Mouse (Mus musculus): Measurements from ENCODE around the gene Top3b. TPM values are rescaled to one million over a fixed set of nuclear protein-coding genes. Genes with fewer than 3 reads are reported as not detected.
"Not testable (repeated sequence)": the region's sequence is repeated elsewhere in the genome, so short reads cannot be mapped to it uniquely, and the experiment has no call there.

The Top3b gene
- 10 to 100 TPM; 33.0 to 33.2 TPM for total RNA-seq (2021)

DNA sequence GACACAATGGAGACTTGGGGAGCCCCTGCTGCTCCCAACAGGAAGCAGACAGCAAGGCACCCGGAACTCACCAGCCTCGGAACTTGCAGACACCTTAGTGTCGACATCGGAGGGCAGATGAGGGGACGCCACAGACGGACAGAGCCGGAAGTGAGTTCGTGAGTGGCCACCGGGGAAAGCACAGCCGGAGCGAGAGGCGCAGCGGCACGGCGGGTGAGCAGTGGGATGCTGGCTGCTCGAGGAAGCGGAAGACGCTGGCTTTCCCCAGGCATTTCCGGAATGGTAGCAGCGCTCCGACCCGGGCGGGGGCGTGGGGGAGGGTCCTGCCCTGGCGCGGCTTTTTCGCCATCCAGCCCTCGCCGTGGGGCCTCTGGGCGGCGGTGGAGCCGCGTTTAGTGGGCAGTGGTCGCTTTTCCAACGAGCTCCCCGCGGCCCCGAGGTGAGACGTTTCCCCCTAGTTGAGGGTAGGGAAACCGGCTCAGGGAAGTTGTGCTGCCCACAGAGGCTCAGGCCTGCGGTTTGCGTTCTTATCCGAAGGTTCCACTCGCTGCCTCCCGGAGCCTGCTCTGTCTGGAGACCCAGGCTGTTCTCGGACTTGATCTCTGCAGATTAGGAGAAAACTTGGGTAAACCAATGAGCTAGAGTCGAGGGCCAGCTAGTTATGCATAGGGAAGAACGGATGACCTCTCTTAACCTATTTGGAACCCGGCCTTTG, at the start of gene Top3b, which contains the start of gene Vpreb1:
Top3b (plus strand) TSS at position 120 of the 715 bp plus-strand sequence.
Vpreb1 (minus strand) TSS at position 227 of the 715 bp plus-strand sequence.
- peak; percentile 80 for DNase-seq (ENCODE audit: low spot score)
- intact Hi-C loops (cut with DNase I), result no loop called here

DNA sequence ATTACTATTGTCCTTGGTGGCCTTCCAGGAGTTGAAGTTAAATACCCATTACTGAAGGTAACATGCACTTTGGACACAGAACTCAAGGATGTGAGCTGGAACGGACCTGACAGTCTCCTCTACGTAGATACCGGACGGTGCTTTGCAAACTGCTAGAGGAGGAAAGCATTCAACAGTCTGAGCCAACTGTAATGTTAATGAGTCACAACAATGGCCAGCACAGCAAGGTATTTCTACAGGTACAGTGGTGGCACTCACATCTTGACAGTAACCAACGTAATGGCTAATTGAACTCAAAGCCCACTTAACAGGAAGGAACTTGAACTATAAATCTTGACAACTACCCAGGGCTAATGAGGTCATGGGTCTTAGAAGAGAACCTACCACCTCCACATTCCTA, 45.1 kb upstream of the Top3b start:
- DNase-seq (ENCODE audit: low spot score), result no peak
- intact Hi-C loops (cut with DNase I), result no loop called here

DNA sequence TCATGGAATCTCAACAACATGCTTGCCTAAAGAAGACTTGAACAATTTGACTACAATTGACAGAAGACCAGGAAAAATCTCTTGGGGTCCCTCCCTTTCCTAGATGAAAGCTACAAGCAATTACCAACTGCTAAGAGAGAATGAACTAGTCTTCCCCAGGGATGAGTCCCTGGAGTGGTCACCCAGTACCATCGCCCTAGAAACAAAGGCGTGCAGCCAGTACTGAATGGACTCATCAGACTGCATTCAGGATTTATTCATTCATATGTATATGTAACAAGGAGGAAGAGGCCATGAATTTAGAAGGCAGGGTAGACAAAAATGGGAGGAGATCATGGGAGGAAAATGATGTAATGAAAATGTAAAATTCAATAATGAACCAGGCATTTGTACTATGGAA, 44.3 kb upstream of the Top3b start:
- intact Hi-C loops (cut with DNase I), result no loop called here
- DNase-seq (ENCODE audit: low spot score), result no peak

DNA sequence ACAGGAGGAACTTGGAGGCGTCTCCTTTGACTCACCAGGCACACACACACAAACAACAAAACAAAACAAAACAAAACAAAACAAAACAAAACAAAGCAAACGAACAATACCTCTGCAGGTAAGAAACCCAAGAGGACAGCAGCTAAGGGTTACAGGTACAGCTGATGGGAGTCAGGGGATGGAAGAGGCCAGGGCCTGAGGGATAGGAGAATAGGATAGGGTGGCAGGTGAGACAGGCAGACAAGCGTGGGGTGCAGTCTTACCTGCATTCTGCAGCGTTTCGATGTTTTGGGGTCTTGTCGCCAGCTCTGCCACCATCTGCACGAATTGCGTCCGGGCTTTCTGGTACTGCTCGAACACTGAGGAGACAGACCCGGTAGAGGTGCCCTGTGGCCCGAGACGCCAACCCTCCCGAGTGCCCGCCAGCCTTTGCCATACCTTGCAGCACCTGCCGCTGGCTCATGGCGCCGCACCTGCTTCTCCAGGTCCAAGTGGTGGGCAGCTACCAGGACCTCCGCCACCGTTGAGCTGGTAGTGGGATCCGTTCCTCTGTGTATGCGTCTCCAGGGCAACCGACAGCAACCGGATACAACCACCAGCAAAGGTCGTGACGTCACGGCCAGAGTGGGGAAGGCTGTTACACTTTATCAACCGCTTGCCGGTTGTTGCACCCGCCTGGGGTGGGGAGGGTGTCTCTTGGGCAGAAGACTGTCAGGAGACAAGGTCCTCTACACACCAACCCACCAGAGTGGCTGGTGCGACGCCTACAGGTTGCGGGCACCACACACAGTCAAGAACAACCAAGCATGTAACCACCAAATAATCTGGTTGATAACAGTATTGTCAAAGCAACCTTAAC, 41.5 kb upstream of the Top3b start, which contains the start of gene Spag6l:
Spag6l (minus strand) TSS at position 700 of the 859 bp plus-strand sequence.
- DNase-seq (ENCODE audit: low spot score), result no peak
- intact Hi-C loops (cut with DNase I), result no loop called here

DNA sequence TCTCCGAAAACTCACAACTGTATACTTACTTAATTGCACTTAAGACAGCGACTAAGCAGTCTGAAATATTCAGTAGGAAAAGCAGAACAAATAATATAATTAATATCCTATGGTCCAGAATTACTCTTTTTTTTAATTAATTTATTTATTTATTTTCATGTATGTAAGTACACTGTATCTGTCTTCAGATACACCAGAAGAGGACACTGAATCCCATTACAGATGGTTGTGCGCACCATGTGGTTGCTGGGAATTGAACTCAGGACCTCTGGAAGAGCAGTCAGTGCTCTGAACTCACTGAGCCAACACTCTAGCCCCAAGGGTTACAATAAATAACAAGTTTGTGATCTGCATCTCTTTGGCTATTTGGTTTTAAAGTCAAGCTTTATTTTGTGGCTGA, 40.9 kb upstream of the Top3b start:
- intact Hi-C loops (cut with DNase I), result no loop called here
- DNase-seq (ENCODE audit: low spot score), result no peak

DNA sequence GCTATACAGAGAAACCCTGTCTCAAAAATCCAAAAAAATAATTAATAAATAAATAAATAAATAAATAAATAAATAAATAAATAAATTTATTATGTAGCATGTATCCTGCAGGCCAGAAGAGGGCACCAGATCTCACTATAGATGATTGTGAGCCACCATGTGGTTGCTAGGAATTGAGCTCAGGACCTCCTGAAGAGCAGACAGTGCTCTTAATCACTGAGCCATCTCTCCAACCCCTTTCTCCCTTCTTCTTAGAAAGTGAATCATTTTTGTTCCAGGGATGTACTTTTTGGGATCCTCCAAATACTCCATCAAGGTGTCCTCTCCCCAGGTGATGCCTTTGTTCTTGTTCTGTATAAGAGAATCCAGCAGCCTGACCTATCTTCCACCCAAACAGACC, 21.3 kb upstream of the Top3b start:
- DNase-seq (ENCODE audit: low spot score), result no peak
- intact Hi-C loops (cut with DNase I), result no loop called here

DNA sequence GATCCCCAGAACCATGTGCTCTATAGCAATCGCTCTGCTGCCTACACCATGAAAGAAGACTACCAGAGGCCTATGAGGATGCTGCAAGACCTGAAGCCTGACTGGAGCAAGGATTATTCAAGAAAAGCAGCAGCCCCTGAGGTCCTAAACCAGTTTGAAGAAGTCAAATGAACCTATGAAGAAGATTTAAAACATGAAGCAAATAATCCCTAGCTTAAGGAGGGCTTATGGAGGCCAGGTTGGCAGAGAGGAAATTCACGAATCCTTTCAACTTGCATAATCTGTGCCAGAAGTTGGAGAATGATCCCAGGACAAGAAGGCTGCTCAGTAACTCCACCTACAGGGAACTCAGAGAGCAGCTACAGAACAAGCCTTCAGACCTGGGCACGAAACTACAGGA, 18.1 kb upstream of the Top3b start:
- intact Hi-C loops (cut with DNase I), result no loop called here
- DNase-seq (ENCODE audit: low spot score), result no peak

DNA sequence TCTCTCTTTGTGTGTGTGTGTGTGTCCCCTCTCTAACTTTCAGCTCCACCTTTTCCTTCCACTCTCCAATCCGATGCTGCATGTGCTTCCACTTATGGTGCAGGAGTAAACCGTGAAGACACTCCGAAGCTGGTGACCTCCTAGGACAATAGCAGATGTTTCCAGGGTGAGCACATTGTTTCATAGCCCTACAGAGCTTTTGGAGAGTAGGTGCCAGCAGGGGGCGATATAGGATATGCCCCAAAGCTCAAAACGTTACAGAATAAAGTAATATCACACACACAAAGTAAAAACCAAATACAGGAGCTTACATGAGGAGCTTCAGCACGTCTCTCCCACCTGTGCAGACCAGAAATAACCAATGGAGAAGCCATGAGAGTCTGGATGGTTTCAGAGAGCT, 15.7 kb upstream of the Top3b start:
- intact Hi-C loops (cut with DNase I), result loop anchor here (1.0 kb wide), 1 partner anchor 56 kb away; no protein-coding TSS in a partner anchor
- DNase-seq (ENCODE audit: low spot score), result peak; percentile 13

DNA sequence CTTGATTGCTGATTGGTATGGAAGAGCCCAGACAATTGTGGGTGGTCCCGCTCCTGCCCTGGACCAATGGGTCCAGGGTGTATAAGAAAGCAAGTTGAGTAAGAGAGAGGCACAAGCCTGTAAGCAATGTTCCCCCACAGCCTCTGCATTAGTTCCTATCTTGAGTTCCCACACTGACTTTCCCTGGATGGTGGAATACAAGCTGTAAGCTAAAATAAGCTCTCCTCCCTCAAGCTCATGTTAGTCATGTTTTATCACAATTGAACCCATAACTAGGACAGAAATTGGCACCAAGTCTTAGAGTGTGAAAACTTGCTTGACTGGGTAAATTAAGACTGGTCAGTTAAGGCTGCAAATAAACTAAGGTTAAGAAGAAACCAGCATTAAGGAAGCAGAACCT, 15.0 kb upstream of the Top3b start:
- no peak for DNase-seq (ENCODE audit: low spot score)
- intact Hi-C loops (cut with DNase I), result loop anchor here (1.0 kb wide), 1 partner anchor 56 kb away; no protein-coding TSS in a partner anchor

DNA sequence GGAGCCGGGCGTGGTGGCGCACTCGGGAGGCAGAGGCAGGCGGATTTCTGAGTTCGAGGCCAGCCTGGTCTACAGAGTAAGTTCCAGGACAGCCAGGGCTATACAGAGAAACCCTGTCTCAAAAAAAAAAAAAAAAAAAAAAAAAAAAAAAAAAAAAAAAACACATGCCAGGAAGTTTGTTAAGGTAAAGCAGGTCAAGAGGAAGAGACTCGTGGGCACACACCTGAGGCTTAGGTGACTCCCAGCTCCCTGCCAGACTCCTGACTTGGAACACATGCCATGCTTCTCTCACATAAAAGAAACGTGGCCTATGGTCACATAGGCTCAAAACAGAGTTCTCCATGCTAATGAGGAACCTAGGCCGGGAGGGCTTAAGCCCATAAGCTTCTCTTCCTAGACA, 14.5 kb upstream of the Top3b start:
- intact Hi-C loops (cut with DNase I), result not testable (repeated sequence)

DNA sequence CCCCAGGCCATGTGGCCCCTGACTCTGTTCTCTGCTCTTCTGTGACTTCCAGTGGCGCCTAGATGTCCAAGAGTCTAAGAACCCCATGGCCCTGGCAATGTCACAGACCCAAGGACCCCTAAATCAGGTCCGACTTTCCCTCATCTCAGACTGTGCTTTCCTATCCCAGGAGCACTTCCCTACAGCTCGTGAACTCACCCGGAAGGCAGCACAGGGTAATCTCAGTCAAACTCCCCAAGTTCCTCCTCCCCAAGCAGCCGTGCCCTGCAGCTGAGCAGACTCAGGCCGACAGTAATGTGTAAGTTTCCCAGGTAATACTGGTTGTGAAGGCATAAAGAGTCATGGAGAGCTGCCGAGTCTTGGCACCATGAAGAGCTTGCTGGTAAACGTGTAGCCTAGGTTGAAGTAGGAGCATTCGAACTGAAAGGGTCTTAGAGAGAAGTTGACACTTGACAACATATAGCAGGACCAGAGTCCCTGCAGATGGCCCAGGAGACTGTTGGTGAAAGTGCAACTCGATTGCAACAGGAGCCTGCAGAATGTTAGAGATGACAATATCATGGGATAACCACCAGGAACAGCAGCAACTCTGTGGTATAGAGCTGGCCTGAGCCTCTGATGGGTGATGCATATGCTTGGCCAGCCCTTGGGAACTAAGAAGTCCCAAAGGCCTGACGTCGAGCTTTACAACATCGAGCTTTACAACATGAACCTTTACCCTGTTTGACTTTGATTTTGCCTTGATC, 13.6 kb upstream of the Top3b start:
- no peak for DNase-seq (ENCODE audit: low spot score)
- intact Hi-C loops (cut with DNase I), result no loop called here

More for the DNA sequence above, 14.5 kb upstream of the Top3b start:
- DNase-seq (ENCODE audit: low spot score), result not testable (repeated sequence)

DNA sequence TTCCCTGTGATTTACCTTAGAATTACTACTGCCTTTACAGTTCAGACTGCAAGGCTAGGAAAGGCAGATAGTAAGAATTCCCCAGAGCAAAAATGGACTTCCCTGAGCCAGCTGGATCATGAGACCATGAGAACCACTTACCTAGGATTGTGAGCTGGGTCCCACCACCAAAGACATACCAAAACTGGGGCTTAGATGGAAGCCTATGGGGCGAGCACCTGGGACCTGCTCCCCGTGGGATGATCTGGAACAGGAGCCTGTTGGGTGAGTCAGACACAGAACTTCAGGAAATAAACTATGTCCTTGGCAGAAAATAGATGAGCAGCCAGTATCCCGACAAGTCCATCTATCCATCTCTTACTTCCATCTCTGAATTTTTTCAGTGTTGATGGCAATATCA, 8.2 kb upstream of the Top3b start:
- intact Hi-C loops (cut with DNase I), result no loop called here

DNA sequence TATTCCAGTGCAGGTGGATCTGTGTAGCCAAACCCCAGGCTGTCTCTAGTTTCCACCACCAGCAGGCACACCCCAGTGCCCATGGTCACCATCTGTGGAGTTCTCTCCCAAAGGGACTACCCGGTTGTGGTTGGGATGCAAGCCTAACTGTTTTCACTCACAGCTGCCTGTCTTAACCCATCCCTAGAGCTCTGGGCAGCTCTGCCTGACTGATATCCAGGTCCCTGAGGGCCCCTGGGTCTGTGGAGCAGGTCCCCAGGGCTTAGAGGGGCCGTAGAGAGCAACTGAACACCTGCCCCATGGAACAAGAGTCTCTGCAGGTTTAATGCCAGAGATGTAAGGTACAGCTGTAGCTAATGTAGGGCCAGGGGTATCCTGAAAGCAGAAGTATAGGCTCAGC, 6.6 kb upstream of the Top3b start, which contains the start of gene Igll1:
Igll1 (minus strand) TSS at position 8 of the 400 bp plus-strand sequence.
- no peak for DNase-seq (ENCODE audit: low spot score)
- intact Hi-C loops (cut with DNase I), result no loop called here

More for the DNA sequence above, 8.2 kb upstream of the Top3b start:
- no peak for DNase-seq (ENCODE audit: low spot score)

DNA sequence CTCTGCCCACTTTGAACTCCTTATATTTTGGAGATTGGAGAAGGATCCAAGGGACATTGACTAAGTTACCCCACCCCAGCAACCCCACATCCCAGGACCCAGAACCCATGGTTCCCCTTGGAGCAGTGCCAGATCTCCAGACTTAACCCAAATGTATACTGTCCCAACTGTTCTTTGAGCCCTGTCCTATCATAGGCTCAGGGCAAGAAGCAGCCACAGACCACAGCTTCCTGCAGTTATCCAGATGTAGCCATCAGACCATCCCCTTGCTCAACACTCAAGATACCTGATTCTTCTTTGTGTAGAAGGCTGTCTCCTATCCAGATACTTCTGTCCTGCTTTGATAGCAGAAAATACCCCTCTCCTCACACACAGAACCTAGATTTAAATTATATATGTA, 5.3 kb upstream of the Top3b start:
- no peak for DNase-seq (ENCODE audit: low spot score)
- intact Hi-C loops (cut with DNase I), result no loop called here

DNA sequence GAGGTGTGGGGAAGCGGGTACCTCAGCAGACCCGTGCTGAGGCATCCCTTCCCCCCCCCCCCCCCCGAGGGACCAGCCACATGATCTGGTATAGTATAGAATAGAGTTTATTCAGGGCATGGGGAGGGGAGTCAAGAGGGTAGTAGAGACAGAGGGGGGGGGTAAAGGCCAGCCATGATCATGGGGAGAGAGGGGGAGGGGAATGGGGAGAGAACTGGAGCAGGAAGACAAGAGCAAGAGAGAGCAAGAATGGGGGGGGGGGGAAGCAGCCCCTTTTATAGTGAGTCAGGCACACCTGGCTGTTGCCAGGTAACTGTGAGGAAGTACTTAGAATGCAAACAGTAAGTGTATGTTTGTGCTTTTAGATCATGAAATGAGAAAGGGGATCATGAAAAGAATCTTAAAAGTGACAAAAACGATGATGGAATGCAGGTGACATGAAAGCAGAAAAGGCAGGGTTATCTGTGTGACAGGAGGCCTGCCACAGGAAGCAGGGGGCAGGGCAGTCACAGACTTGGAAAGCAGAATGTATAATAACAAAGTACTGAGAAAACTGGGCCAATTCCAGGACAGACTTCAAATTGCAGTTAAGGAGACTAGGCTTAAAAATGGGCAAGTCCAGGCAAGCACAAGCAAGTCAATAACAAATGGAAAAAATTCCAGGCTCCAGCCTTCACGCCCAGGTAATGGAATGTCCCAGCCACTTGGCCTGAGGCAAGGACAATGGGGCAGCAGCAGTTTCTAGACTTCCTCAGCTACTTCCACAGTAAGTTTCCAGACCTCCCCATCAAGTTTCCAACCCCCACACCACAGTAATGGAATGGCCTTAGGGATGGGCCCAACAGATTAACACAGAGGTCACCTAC, 4.6 kb upstream of the Top3b start:
- peak; percentile 7 for DNase-seq (ENCODE audit: low spot score)
- intact Hi-C loops (cut with DNase I), result no loop called here

DNA sequence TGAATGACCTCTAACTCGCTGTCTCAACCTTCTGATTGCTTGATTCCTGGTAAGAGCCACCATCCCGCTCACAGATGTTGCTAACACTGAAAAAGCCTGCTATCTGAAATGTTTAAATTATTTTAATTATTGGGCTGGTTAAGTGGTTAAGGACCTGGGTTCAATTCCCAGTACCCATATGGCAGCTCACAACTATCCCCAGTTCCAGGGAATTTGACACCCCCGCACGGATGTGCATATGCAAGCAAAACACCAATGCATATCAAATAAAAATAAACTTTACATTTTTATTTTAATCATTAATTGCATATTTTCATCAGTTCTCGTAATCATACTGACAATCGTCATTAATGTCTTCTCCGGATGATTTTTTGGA, 307 bp upstream of the Top3b start:
- intact Hi-C loops (cut with DNase I), result no loop called here
- DNase-seq (ENCODE audit: low spot score), result no peak

DNA sequence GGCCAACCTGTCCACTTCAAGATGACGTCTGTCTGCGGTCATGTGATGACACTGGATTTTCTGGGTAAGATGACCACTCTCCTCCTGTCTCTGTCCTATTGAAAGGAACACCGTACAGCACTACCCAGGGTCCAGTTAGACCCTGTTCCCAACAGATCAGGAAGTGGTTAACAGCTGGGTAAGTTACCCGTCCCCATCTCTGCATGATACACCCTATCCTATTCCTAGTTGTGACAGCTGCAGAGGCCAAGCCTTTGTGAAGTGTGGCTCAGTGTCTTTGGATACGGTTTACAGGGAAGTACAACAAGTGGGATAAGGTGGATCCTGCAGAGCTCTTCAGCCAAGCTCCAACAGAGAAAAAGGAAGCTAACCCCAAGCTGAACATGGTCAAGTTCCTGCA, 8.5 kb downstream of the Top3b start:
- no peak for DNase-seq (ENCODE audit: low spot score)
- intact Hi-C loops (cut with DNase I), result no loop called here

DNA sequence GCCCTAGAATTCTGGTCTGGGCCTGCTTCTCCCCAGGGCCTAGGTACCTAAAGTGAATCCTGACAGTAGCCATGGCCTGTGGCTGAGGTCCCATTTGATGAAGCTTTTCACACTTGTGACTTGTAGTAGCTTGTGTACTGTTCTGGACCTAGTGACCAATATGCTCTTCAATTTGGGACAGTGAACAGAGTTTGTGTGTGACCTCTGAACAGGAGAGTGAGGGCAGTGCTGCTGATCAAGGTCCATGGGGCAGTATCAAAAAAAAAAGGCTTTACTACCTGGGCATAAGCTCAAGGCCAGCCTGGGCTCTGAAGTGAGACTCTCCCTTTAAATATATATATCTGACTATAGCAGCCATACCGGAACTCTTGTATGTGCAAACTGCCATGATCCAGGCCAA, 17.8 kb downstream of the Top3b start:
- DNase-seq (ENCODE audit: low spot score), result no peak
- intact Hi-C loops (cut with DNase I), result no loop called here

DNA sequence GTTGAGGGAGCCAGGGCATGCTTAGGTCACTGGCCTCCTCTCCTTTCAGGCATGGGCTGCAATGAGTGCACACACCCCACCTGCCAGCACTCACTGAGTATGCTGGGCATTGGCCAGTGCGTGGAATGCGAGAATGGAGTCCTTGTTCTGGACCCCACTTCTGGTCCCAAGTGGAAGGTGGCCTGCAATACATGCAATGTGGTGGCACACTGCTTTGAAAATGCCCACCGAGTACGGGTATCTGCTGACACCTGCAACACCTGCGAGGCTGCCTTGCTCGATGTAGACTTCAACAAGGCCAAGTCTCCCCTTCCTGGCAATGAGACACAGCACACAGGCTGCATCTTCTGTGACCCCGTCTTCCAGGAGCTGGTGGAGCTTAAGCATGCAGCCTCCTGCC, 21.8 kb downstream of the Top3b start:
- intact Hi-C loops (cut with DNase I), result loop anchor here (10.0 kb wide), 1 partner anchor 382 kb away; the partner anchor contains the start of gene Tmem191c
- no peak for DNase-seq (ENCODE audit: low spot score)

All from heart, postnatal 25 days (tissue).